Mouse (Mus musculus): ENCODE data around the gene Gal3st4. TPM values are rescaled to one million over a fixed set of nuclear protein-coding genes. Genes with fewer than 3 reads are reported as not detected.
A peak's percentile ranks its signal among the peaks of the same experiment; 100 is the strongest.

The Gal3st4 gene
- polyA plus RNA-seq (2016; fragmentation: Nextera tagmentation; extraction: Ambion mirVana), result 1.4 and 1.6 TPM in 2 replicates

DNA sequence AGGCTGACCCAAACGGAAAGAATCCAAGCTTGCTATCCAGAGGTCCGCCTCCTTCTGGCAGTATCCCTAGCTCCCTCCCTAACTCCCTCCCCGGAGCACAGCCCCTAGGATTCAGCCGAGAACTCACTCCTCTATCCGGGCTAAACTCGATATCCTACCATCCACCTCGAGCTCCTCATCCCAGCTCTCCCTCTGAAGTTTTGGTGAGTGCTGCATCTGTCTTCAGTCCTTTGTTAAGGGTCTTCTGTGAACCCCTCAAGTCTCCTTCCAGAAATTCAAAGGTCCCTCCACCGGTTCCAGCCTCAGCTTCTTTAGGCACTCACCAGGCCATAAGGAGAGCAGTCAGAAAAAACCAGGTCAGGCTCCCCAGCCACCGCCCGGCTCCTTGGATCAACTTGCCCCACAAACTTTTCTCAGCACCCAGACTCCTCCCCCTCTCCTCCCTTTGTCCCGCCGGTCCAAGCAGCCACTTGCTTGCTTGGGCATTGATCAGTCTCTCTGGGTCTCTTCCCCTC is at the start of gene Gal3st4:
TSS of gene Gal3st4 (minus strand) at position 432 of the 515 bp plus-strand sequence.
- peaks cover 17% of the 10 kb centered on the region for H3K36me3 ChIP-seq
- H3K9me3 ChIP-seq, result no peaks in the 10 kb centered on the region
- peak within 1 kb of the TSS; percentile 56; the same call in 1 of the 2 replicates for H3K27ac ChIP-seq
- peaks cover 38% of the 10 kb centered on the region; the same call in 1 of the 2 replicates for H3K27me3 ChIP-seq (ENCODE audit: insufficient read depth, poor library complexity, severe bottlenecking)
- DNase-seq (ENCODE audit: low spot score), result peak; percentile 69
- peak within 1 kb of the TSS; percentile 39 for H3K4me3 ChIP-seq
- 1% methylated on average over 12 of the region's 12 CpGs for WGBS
- peaks cover 39% of the 10 kb centered on the region for H3K4me1 ChIP-seq

DNA sequence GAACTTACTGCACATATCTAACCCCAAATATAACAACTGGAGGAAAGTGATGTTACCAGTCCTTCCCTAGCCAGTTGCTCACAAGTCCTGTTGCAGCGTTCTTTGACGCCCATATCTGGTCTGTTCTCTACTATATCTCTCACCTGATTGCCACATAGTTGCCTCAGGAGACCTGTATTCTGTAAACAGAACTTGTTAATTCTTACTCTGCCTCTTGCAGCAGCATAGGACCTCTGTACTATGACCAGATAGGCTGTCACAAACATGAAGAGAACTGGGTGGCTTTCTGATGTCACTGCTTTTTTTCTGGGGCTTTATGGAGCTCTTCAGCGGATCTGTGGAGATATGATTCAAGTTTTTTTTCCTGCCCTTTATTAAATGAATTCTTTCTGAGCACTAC is 40.2 kb upstream of the Gal3st4 start:
- Histone ChIP-seq H3K4me1 (no peaks in the 10 kb centered on the region), H3K36me3 (no peaks in the 10 kb centered on the region), H3K9me3 (no peaks in the 10 kb centered on the region), H3K27me3 (ENCODE audit: insufficient read depth, poor library complexity, severe bottlenecking) (no peaks in the 10 kb centered on the region), H3K4me3 (no peak overlapping the region), H3K27ac (no peak overlapping the region)
- 79% methylated on average over 3 of the region's 3 CpGs for WGBS
- no peak for DNase-seq (ENCODE audit: low spot score)

- no peaks in the 10 kb centered on the region for H3K9me3 ChIP-seq
- H3K36me3 ChIP-seq, result no peaks in the 10 kb centered on the region
- DNase-seq (ENCODE audit: low spot score), result no peak
- no peaks in the 10 kb centered on the region for H3K27me3 ChIP-seq (ENCODE audit: insufficient read depth, poor library complexity, severe bottlenecking)
- H3K27ac ChIP-seq, result no peak overlapping the region
- no peak overlapping the region for H3K4me3 ChIP-seq
- H3K4me1 ChIP-seq, result peaks cover 5% of the 10 kb centered on the region; the same call in 1 of the 2 replicates
- 66% methylated on average over 2 of the region's 2 CpGs for WGBS
These were observed 27.0 kb upstream of the Gal3st4 start for GRCm38 (mm10) chr5:138299613-138300012.

GRCm38 (mm10) chr5:138294158-138294557 is 21.5 kb upstream of the Gal3st4 start:
- H3K9me3 ChIP-seq, result no peaks in the 10 kb centered on the region
- DNase-seq (ENCODE audit: low spot score), result no peak
- no peak overlapping the region for H3K27ac ChIP-seq
- no peaks in the 10 kb centered on the region for H3K36me3 ChIP-seq
- no peaks in the 10 kb centered on the region for H3K27me3 ChIP-seq (ENCODE audit: insufficient read depth, poor library complexity, severe bottlenecking)
- peaks cover 5% of the 10 kb centered on the region; the same call in 1 of the 2 replicates for H3K4me1 ChIP-seq
- no peak overlapping the region for H3K4me3 ChIP-seq

GRCm38 (mm10) chr5:138291638-138292037 is 19.0 kb upstream of the Gal3st4 start:
- Histone ChIP-seq H3K36me3 (no peaks in the 10 kb centered on the region), H3K4me1 (no peaks in the 10 kb centered on the region), H3K4me3 (no peak overlapping the region), H3K9me3 (no peaks in the 10 kb centered on the region), H3K27ac (no peak overlapping the region), H3K27me3 (ENCODE audit: insufficient read depth, poor library complexity, severe bottlenecking) (no peaks in the 10 kb centered on the region)
- no peak for DNase-seq (ENCODE audit: low spot score)
- 63% methylated on average over 1 of the region's 1 CpGs for WGBS

DNA sequence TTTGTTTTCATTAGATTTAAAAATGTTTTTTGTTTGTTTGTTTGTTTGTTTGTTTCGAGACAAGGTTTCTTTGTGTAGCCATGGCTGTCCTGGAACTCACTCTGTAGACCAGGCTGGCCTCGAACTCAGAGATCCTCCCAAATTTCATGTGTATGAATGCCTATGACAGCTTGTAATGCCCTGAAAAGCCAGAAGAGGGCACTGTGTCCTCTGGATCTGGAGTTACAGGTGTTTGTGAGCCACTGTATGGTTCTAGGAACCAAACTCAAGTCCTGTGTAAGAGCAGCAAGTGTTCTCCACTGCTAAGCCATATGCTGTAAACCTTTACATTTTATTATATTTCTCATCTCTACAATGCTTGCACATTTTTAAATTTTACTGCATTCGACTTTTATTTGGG is 15.2 kb upstream of the Gal3st4 start:
- WGBS, result 81% methylated on average over 3 of the region's 3 CpGs
- no peak for DNase-seq (ENCODE audit: low spot score)
- H3K4me3 ChIP-seq, result no peak overlapping the region
- H3K27me3 ChIP-seq (ENCODE audit: insufficient read depth, poor library complexity, severe bottlenecking), result no peaks in the 10 kb centered on the region
- H3K9me3 ChIP-seq, result no peaks in the 10 kb centered on the region
- H3K27ac ChIP-seq, result no peak overlapping the region
- no peaks in the 10 kb centered on the region for H3K36me3 ChIP-seq
- H3K4me1 ChIP-seq, result no peaks in the 10 kb centered on the region

GRCm38 (mm10) chr5:138283540-138283939 is 10.9 kb upstream of the Gal3st4 start:
- Histone ChIP-seq H3K4me1 (peaks cover 12% of the 10 kb centered on the region), H3K9me3 (no peaks in the 10 kb centered on the region), H3K27me3 (ENCODE audit: insufficient read depth, poor library complexity, severe bottlenecking) (peaks cover 8% of the 10 kb centered on the region; the same call in 1 of the 2 replicates), H3K36me3 (no peaks in the 10 kb centered on the region), H3K27ac (no peak overlapping the region), H3K4me3 (no peak overlapping the region)
- WGBS, result 43% methylated on average over 1 of the region's 1 CpGs
- DNase-seq (ENCODE audit: low spot score), result no peak

- H3K36me3 ChIP-seq, result peaks cover 11% of the 10 kb centered on the region
- peak; percentile 68 for DNase-seq (ENCODE audit: low spot score)
These were observed 9.2 kb upstream of the Gal3st4 start for GRCm38 (mm10) chr5:138281798-138282197.

GRCm38 (mm10) chr5:138280829-138281228 is 8.2 kb upstream of the Gal3st4 start:
- no peak overlapping the region for H3K4me3 ChIP-seq
- WGBS, result 88% methylated on average over 15 of the region's 15 CpGs

More at GRCm38 (mm10) chr5:138281798-138282197, 9.2 kb upstream of the Gal3st4 start:
- no peaks in the 10 kb centered on the region for H3K9me3 ChIP-seq
- no peak overlapping the region for H3K4me3 ChIP-seq
- H3K27ac ChIP-seq, result no peak overlapping the region
- peaks cover 20% of the 10 kb centered on the region for H3K4me1 ChIP-seq
- WGBS, result 58% methylated on average over 2 of the region's 2 CpGs
- peaks cover 10% of the 10 kb centered on the region; the same call in 1 of the 2 replicates for H3K27me3 ChIP-seq (ENCODE audit: insufficient read depth, poor library complexity, severe bottlenecking)

DNA sequence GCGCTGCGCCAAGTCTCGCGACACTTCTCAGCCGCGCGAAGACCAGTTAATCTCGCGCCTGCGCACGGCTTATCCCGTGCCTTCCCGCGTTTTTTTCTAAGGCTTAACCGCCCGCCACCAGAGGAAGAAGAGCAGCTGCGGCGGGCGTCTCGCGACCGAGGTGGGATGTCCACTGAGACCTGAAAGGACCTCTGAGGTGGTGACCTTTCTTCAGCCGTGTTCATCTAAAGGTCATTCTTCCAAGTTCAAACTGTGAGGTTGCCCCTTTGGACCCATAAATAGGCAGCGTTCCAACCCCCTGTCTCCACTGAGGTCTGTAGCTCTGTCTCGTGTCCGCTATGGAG is 7.8 kb upstream of the Gal3st4 start:
- WGBS, result 20% methylated on average over 26 of the region's 26 CpGs
- Histone ChIP-seq H3K9me3 (no peaks in the 10 kb centered on the region), H3K36me3 (peaks cover 15% of the 10 kb centered on the region), H3K27me3 (ENCODE audit: insufficient read depth, poor library complexity, severe bottlenecking) (peaks cover 20% of the 10 kb centered on the region; the same call in 1 of the 2 replicates), H3K4me1 (peaks cover 32% of the 10 kb centered on the region), H3K4me3 (peak overlapping the region; percentile 75), H3K27ac (peak overlapping the region; percentile 83; the same call in 1 of the 2 replicates)
- DNase-seq (ENCODE audit: low spot score), result no peak

More at GRCm38 (mm10) chr5:138280829-138281228, 8.2 kb upstream of the Gal3st4 start:
- peaks cover 28% of the 10 kb centered on the region for H3K4me1 ChIP-seq
- peaks cover 19% of the 10 kb centered on the region; the same call in 1 of the 2 replicates for H3K27me3 ChIP-seq (ENCODE audit: insufficient read depth, poor library complexity, severe bottlenecking)
- H3K36me3 ChIP-seq, result peaks cover 15% of the 10 kb centered on the region
- no peak overlapping the region for H3K27ac ChIP-seq
- peak; percentile 73 for DNase-seq (ENCODE audit: low spot score)
- H3K9me3 ChIP-seq, result no peaks in the 10 kb centered on the region

- Histone ChIP-seq H3K36me3 (peaks cover 19% of the 10 kb centered on the region), H3K4me3 (peak within 1 kb of the TSS; percentile 75), H3K27ac (peak within 1 kb of the TSS; percentile 83), H3K9me3 (no peaks in the 10 kb centered on the region), H3K27me3 (ENCODE audit: insufficient read depth, poor library complexity, severe bottlenecking) (peaks cover 20% of the 10 kb centered on the region; the same call in 1 of the 2 replicates), H3K4me1 (peaks cover 38% of the 10 kb centered on the region)
- 1% methylated on average over 56 of the region's 56 CpGs for WGBS
- peak; percentile 99 for DNase-seq (ENCODE audit: low spot score)
These were observed 7.2 kb upstream of the Gal3st4 start, which contains the start of the genes Gm43720, Gpc2 and Stag3 for GRCm38 (mm10) chr5:138279585-138280424. TSS of gene Gm43720 (minus strand) at chr5:138279958. TSS of gene Gpc2 (minus strand) at chr5:138280005. TSS of gene Stag3 (plus strand) at chr5:138280240.

- H3K4me1 ChIP-seq, result peaks cover 38% of the 10 kb centered on the region
- no peaks in the 10 kb centered on the region for H3K9me3 ChIP-seq
- WGBS, result 87% methylated on average over 7 of the region's 7 CpGs
- H3K27me3 ChIP-seq (ENCODE audit: insufficient read depth, poor library complexity, severe bottlenecking), result peaks cover 30% of the 10 kb centered on the region; the same call in 1 of the 2 replicates
- no peak overlapping the region for H3K27ac ChIP-seq
- peak; percentile 59 for DNase-seq (ENCODE audit: low spot score)
- H3K4me3 ChIP-seq, result no peak overlapping the region
- peaks cover 24% of the 10 kb centered on the region for H3K36me3 ChIP-seq
These were observed 5.4 kb upstream of the Gal3st4 start for GRCm38 (mm10) chr5:138277994-138278393.

Data from heart, embryonic 10.5 days (tissue).